Mouse (Mus musculus) heart, embryonic 11.5 days (tissue): ENCODE measurements around the gene Sh3bp5. TPM values are rescaled to one million over a fixed set of nuclear protein-coding genes. Genes with fewer than 3 reads are reported as not detected.

Experiments
- ATAC-seq: fragments of 200-750 bp; cut with Nextera tagmentation; replicated peaks from 2 replicates; pipeline ENCODE4 v1.8.0; 2017; ENCODE audit warnings: moderate library complexity; ENCODE audit not compliant: insufficient number of reproducible peaks, low FRiP score, low TSS enrichment
- H3K27ac ChIP-seq: fragments of 300-500 bp; sonication (generic); 2 replicates; pipeline ENCODE4 v1.5.1; 2014; ENCODE audit warnings: mild to moderate bottlenecking, low read depth, low read length
- H3K27me3 ChIP-seq: fragments of 300-500 bp; sonication (generic); 2 replicates; pipeline ENCODE4 v1.6.1; 2014; ENCODE audit warnings: mild to moderate bottlenecking, low read length, mixed read lengths; ENCODE audit not compliant: control insufficient read depth, insufficient read depth
- H3K36me3 ChIP-seq: fragments of 300-500 bp; sonication (generic); 2 replicates; pipeline ENCODE4 v1.6.1; 2014; ENCODE audit warnings: mild to moderate bottlenecking, low read length, moderate library complexity, mixed read lengths; ENCODE audit not compliant: control insufficient read depth, insufficient read depth
- H3K4me1 ChIP-seq: fragments of 300-500 bp; sonication (generic); 2 replicates; pipeline ENCODE4 v1.6.1; 2014; ENCODE audit warnings: low read length; ENCODE audit not compliant: control insufficient read depth, insufficient read depth
- H3K4me2 ChIP-seq: fragments of 300-500 bp; sonication (generic); 2 replicates; pipeline ENCODE4 v1.6.1; 2014; ENCODE audit warnings: mild to moderate bottlenecking, moderate library complexity
- H3K4me3 ChIP-seq: fragments of 300-500 bp; sonication (generic); 2 replicates; pipeline ENCODE4 v1.5.1; 2014; ENCODE audit warnings: low read depth, low read length
- H3K9ac ChIP-seq: fragments of 300-500 bp; sonication (generic); 2 replicates; pipeline ENCODE4 v1.6.1; 2014; ENCODE audit warnings: mild to moderate bottlenecking, low read depth, low read length, moderate library complexity
- H3K9me3 ChIP-seq: fragments of 300-500 bp; sonication (generic); replicated peaks from 2 replicates; pipeline ENCODE4 v1.6.1; 2016; ENCODE audit warnings: low read length; ENCODE audit not compliant: control insufficient read depth
- WGBS: fragments of 180-500 bp; shearing (Covaris S2); extraction: QIAGEN DNeasy Blood & Tissue Kit; methylation state at CpG from one replicate; pipeline ENCODE4 v1.1.7; 2014; ENCODE audit not compliant: insufficient replicate concordance; 5-methylcytosine and 5-hydroxymethylcytosine counted together
- polyA plus RNA-seq: library from polyadenylated mRNA; unstranded; fragments of >200 nt; fragmentation: Nextera tagmentation; extraction: Ambion mirVana; gene quantifications from 2 replicates; pipeline ENCODE4 v1.2.1, GENCODE M21; 2014

Gene Sh3bp5
- polyA plus RNA-seq, 1 experiment from 2014 or later: 10.9 TPM

DNA sequence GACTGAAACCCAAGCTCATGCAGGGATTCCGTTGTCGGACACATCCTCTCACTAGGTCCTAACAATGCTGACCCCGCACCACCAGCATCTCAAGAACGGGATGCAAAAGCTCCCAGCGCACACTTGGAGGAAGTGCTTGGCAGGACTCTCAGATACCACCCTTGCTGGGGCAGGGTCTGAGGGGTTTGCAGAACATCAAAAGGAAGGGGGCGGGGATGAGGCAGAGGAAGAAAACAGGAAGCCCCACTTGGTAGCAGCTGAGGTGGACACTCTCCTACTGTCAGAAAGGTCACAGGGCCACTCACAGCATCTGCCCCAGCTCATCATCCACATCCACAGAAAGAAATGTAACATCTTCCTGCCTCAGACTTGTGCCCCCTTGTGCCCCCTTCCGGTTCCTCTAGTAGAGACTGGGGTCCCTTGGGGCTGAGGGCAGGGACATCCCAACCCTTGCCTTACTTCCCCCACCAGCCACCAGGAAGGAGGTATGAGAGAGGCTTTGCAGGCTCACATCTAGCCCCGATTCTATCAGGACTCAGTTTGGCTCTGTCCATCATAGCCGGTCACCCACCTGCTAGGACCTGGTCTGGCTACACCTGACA is 25.7 kb downstream of the Sh3bp5 start:
- 68% methylated on average over 9 of the region's 9 CpGs for WGBS
- Histone ChIP-seq H3K9ac (no peak overlapping the region), H3K9me3 (no peaks in the 10 kb centered on the region), H3K4me2 (no peak overlapping the region), H3K27ac (no peak overlapping the region), H3K27me3 (no peaks in the 10 kb centered on the region), H3K36me3 (no peaks in the 10 kb centered on the region), H3K4me1 (peaks cover 65% of the 10 kb centered on the region), H3K4me3 (no peak overlapping the region)
- ATAC-seq: no peak

DNA sequence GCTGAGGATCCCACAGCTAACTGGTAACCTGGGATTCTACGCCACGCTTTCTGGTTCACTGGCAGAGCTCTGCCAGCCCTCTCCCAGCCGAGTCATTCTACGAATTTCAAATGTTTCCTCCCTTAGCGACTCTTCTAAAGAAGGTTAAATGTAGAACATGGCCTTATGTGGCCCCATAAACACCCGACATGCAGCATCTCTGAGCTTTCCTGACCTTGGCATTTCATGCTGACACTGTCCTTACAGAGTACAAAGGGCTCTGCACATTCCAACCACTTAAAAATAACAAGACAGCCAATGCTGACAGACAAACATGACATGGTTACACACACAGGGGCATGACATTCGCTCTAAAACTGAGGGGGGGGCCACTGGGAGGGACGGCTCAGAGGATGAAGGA is 27.2 kb downstream of the Sh3bp5 start:
- Histone ChIP-seq H3K27me3 (no peaks in the 10 kb centered on the region), H3K4me1 (peaks cover 65% of the 10 kb centered on the region), H3K9me3 (no peaks in the 10 kb centered on the region), H3K36me3 (no peaks in the 10 kb centered on the region), H3K4me3 (no peak overlapping the region), H3K4me2 (no peak overlapping the region), H3K27ac (peak overlapping the region; percentile 70), H3K9ac (0 out of 2 replicates have a peak overlapping the region, but pooled peaks have one; percentile 6)
- 39% methylated on average over 8 of the region's 8 CpGs for WGBS
- no peak for ATAC-seq

DNA sequence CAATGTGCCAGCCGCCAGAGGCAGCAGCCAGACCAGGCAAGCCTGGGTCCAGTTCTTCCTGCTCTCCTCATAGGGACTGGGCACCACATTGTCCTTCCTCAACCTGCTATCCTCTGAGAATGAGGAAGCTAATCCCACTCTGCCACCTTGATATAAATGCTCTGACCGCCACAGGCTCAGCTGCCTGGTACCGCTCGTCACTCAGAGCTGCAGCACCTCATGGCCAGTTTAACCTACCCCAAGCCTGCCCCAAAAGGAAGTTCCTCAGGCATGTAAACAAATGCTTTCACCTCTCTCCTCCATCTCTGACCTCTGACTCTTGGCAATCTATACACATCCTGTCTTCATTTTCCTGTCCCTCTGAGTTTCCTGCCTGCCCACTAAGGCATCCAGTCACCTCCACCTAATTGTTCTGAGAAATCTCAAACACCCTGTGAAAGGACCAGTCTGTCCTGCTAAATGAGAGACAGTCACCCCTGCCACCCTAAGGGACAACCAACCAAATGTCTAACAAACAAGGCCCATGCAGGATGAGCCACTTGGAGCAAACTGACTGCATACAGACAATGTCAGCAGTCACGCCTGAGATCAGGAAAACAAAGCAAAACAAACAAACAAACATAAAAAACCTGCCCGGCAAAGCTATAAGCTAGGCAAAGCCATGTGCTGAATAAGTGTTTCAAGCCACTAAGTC is 27.8 kb downstream of the Sh3bp5 start:
- Histone ChIP-seq H3K27me3 (no peaks in the 10 kb centered on the region), H3K4me3 (no peak overlapping the region), H3K36me3 (no peaks in the 10 kb centered on the region), H3K9ac (no peak overlapping the region), H3K9me3 (no peaks in the 10 kb centered on the region), H3K4me1 (peaks cover 67% of the 10 kb centered on the region), H3K4me2 (peak overlapping the region; percentile 4; the same call in 1 of the 2 replicates), H3K27ac (peak overlapping the region; percentile 70)
- no peak for ATAC-seq
- 53% methylated on average over 6 of the region's 6 CpGs for WGBS

DNA sequence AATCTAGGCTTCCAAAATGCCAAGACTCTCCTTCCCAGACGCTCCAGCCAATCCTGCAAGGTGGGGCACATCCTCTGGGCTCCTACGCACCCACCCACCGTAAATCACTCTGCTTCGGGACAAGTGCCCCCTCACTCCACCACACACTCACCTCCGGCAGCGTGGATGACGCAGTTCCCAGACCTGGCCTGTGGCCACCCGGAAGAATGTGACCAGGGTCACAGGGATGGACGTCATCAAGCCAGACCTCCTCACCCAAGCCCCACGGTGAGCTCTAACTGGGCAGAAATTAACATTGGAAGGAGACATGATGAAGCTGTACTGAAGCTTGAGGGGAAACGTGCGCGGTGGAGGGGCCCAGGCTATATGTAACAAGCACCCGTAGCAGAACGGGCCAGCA is 28.7 kb downstream of the Sh3bp5 start:
- no peak overlapping the region for H3K27ac ChIP-seq
- H3K9ac ChIP-seq: no peak overlapping the region
- no peak overlapping the region for H3K4me3 ChIP-seq
- no peak overlapping the region for H3K4me2 ChIP-seq
- no peak for ATAC-seq
- H3K9me3 ChIP-seq: no peaks in the 10 kb centered on the region
- no peaks in the 10 kb centered on the region for H3K36me3 ChIP-seq
- H3K4me1 ChIP-seq: peaks cover 70% of the 10 kb centered on the region
- WGBS: 72% methylated on average over 15 of the region's 15 CpGs
- no peaks in the 10 kb centered on the region for H3K27me3 ChIP-seq

DNA sequence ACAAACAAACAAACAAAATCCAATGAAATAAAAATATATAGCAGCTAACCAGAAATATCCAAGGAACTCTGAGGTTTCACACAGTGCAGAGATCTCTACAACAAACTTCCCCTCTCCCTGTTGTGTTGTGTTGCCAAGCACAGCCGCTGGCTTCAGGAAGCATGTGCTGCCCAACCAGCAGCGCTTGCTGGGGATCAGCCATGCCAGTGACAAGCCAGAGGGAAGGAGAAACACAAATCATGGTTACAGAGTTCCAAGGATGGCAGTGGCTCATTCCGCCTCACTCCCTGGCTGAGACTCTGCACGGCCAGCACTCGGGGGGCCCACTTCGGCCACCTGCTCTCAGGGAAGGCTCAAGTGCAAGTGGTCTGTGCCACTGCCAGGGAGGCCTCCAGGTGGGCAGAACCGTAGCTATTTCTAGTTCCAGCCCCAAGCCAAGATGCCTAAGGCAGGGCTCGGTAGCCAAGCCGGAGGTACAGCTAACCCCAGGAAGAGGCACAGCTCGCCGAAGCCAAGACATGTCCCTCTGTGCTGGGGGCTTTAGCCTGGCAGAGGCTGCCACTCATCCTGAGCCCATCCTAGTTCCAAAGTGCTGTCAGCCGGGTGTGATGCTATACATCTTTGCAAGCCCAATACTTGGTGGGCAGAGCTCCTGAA is 29.6 kb downstream of the Sh3bp5 start:
- no peak overlapping the region for H3K27ac ChIP-seq
- H3K9me3 ChIP-seq: no peaks in the 10 kb centered on the region
- H3K4me1 ChIP-seq: peaks cover 78% of the 10 kb centered on the region
- no peak for ATAC-seq
- H3K4me3 ChIP-seq: no peak overlapping the region
- H3K9ac ChIP-seq: no peak overlapping the region
- H3K27me3 ChIP-seq: no peaks in the 10 kb centered on the region
- 79% methylated on average over 12 of the region's 12 CpGs for WGBS
- no peaks in the 10 kb centered on the region for H3K36me3 ChIP-seq
- H3K4me2 ChIP-seq: no peak overlapping the region

DNA sequence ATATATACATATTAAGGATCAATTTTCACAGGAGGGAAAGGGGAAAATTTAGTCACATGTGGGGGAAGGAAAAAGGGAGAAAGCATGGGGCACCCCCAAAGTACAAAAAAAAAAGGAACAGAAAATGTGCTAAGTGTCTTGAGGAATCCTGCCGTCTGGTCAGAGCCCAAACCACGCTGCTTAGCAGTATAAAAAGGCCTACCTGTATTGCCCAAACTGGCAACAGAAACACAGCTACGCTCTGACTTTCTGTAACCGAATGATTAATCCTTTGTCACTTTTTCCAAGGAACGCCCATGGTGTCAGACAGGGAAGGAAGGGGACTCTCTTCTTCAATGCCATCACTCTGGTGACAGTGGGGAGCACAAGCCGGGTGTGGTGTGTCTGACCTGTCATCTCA is 30.2 kb downstream of the Sh3bp5 start:
- Histone ChIP-seq H3K27ac (no peak overlapping the region), H3K9me3 (no peaks in the 10 kb centered on the region), H3K36me3 (no peaks in the 10 kb centered on the region), H3K27me3 (no peaks in the 10 kb centered on the region), H3K9ac (no peak overlapping the region), H3K4me2 (no peak overlapping the region), H3K4me3 (no peak overlapping the region), H3K4me1 (peaks cover 80% of the 10 kb centered on the region)
- no peak for ATAC-seq
- 74% methylated on average over 6 of the region's 6 CpGs for WGBS

DNA sequence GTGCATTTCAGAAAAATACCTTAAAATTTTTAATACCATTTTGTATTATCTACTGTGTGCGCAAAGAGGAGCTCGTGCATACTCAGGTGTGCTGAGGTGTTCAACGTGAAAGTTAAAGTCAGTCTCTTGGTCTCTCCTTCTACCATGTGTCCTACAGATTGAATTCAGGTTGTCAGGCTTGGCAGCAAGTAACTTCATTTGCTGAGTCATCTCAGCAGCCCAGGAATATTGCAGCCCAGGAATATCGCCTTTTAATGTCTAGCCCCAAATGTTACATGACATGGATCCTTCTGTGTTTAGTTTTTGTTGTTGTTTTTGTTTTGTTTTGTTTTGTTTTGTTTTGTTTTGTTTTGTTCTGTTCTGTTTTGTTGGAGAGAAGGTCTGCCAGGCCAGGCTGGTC is 31.2 kb downstream of the Sh3bp5 start:
- no peak for ATAC-seq
- peaks cover 81% of the 10 kb centered on the region for H3K4me1 ChIP-seq
- no peaks in the 10 kb centered on the region for H3K9me3 ChIP-seq
- H3K27me3 ChIP-seq: no peaks in the 10 kb centered on the region
- peak overlapping the region; percentile 79; the same call in 1 of the 2 replicates for H3K27ac ChIP-seq
- H3K4me2 ChIP-seq: no peak overlapping the region; the same call in 1 of the 2 replicates
- no peak overlapping the region for H3K4me3 ChIP-seq
- no peaks in the 10 kb centered on the region for H3K36me3 ChIP-seq
- 80% methylated on average over 4 of the region's 4 CpGs for WGBS
- H3K9ac ChIP-seq: no peak overlapping the region

DNA sequence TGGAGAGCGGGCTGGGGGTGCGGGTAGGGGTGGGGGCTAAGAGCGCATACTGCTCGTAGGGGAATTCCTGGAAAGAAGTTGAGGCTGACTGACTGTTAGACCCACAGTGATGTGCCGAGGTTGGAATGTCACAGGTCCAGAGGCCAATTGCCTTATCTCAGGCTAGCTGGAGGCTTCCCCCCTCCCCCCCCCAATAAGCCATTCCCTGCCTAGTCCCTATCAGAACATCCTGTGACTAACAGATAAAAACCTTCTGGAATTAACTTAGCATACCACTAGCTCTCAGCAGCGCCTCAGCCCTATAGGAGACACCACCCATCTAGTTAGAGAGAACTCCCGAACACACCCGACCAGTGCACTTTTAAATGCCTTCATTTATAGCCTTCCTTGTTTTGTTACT is 31.9 kb downstream of the Sh3bp5 start:
- 0 out of 2 replicates have a peak, but pooled peaks have one; percentile 9 for ATAC-seq
- Histone ChIP-seq H3K4me2 (peak overlapping the region; percentile 41), H3K9me3 (no peaks in the 10 kb centered on the region), H3K9ac (no peak overlapping the region), H3K27me3 (no peaks in the 10 kb centered on the region), H3K36me3 (no peaks in the 10 kb centered on the region), H3K4me3 (no peak overlapping the region), H3K4me1 (peaks cover 79% of the 10 kb centered on the region), H3K27ac (peak overlapping the region; percentile 79)
- 9% methylated on average over 8 of the region's 8 CpGs for WGBS
